Mouse (Mus musculus) C2C12 (cell line): Measurements from ENCODE around the gene Cd3e. TPM values are rescaled to one million over a fixed set of nuclear protein-coding genes. Genes with fewer than 3 reads are reported as not detected.

Experiments used
- H3K27me3 ChIP-seq: one replicate; pipeline ENCODE4 v1.6.1; 2011; ENCODE audit not compliant: control insufficient read depth, insufficient read depth, insufficient read length
- H3K36me3 ChIP-seq: one replicate; pipeline ENCODE4 v1.6.1; 2011; ENCODE audit not compliant: control insufficient read depth, insufficient read depth
- H3K4me3 ChIP-seq: one replicate; pipeline ENCODE4 v1.5.1; 2011; ENCODE audit warnings: mild to moderate bottlenecking, control low read depth; ENCODE audit not compliant: poor library complexity, insufficient read depth, severe bottlenecking
- H3K79me2 ChIP-seq: one replicate; pipeline ENCODE4 v1.6.1; 2011; ENCODE audit not compliant: control insufficient read depth, insufficient read depth
- H3K79me3 ChIP-seq: one replicate; pipeline ENCODE4 v1.6.1; 2011; ENCODE audit warnings: low read depth, control low read depth
- H3ac ChIP-seq: one replicate; pipeline ENCODE3; 2011; ENCODE audit warnings: low read depth; ENCODE audit not compliant: control insufficient read depth, insufficient read length
- CEBPB ChIP-seq: IDR thresholded peaks from one replicate; pipeline ENCODE4 v1.6.1; 2011; ENCODE audit warnings: low read depth, mild to moderate bottlenecking, control low read depth, moderate library complexity
- CTCF ChIP-seq: IDR thresholded peaks from one replicate; pipeline ENCODE4 v1.5.1; 2011; ENCODE audit not compliant: control insufficient read depth, insufficient read depth, insufficient read length
- FOSL1 ChIP-seq: IDR thresholded peaks from one replicate; pipeline ENCODE4 v1.8.0; 2011; ENCODE audit warnings: mild to moderate bottlenecking, low read length; ENCODE audit not compliant: poor library complexity, insufficient read depth, severe bottlenecking
- MAX ChIP-seq: IDR thresholded peaks from one replicate; pipeline ENCODE4 v1.6.1; 2011; ENCODE audit warnings: mild to moderate bottlenecking, control low read depth
- MYOD1 ChIP-seq: IDR thresholded peaks from one replicate; pipeline ENCODE4 v1.6.1; 2011; ENCODE audit warnings: low read depth; ENCODE audit not compliant: control insufficient read depth, insufficient read length
- MYOG ChIP-seq: IDR thresholded peaks from one replicate; pipeline ENCODE4 v1.6.1; 2011; ENCODE audit not compliant: control insufficient read depth, insufficient read length; ENCODE audit errors: extremely low read depth
- USF1 ChIP-seq: IDR thresholded peaks from one replicate; pipeline ENCODE4 v1.6.1; 2011; ENCODE audit warnings: low read depth, mild to moderate bottlenecking, control low read depth, moderate library complexity
- polyA plus RNA-seq: library from polyadenylated mRNA; unstranded; fragments of >200 nt; fragmentation: generic; extraction: Trizol; gene quantifications from one replicate; pipeline ENCODE4 v1.2.1, GENCODE M21; 2012; ENCODE audit warnings: missing spikeins

The Cd3e gene
- polyA plus RNA-seq, 1 experiment, result not detected

DNA sequence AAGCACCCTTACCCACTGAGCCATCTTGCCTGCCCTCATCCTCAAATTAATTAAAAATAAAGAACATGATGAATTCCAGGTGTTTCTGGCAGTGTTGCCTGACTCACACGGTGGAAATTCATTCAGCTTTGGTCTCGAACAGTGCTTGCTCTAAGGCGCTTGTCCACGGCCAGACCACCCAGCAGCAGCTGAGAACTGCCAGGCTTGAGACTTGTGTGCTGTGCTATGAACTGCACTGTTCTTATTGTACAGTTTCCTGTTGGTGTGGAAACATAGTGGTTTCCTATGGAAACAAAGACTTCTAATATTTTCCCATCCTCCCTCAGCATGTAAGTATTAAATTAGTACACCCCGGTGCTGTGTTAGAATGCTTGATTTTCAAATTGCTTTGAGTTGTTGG, 22.5 kb downstream of the Cd3e start:
- Histone ChIP-seq H3K79me3 (no peaks in the 10 kb centered on the region), H3K27me3 (peaks cover 7% of the 10 kb centered on the region), H3ac (no peak overlapping the region), H3K36me3 (no peaks in the 10 kb centered on the region), H3K4me3 (no peak overlapping the region), H3K79me2 (no peaks in the 10 kb centered on the region)
- TF ChIP-seq CTCF (no peak), FOSL1 (no peak), USF1 (no peak), MAX (no peak), MYOG (no peak), MYOD1 (no peak), CEBPB (no peak)

DNA sequence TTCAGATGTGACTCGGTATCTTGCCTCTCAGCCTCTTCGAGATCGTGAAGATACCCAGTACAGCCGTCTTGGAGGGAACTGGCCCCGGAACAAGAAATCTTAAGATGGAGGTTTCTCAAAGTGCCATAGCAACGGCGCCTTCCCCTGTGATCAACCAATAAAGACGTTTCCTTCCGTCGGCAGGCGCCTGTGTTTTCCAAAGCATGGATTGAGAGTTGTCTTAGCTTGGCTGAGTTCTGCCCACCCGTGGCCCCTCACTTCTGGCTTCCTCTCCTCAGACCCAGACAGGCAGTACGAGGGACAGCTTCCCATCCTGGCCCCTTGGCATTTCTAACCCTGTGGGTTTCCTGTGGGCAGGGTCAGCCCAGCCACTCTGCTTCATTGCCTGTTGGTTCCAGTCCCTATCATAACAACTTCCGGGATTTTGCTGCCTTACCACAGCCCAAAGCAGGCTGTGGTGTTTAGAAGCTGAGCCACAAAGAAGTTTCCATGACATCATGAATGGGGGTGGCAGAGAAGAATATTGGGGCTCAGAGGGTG, 23.1 kb downstream of the Cd3e start:
- no peak for TF ChIP-seq MYOD1
- TF ChIP-seq MAX, result no peak
- no peak for TF ChIP-seq FOSL1
- no peak for TF ChIP-seq CTCF
- TF ChIP-seq USF1, result no peak
- TF ChIP-seq MYOG, result no peak
- H3K4me3 ChIP-seq, result no peak overlapping the region
- no peaks in the 10 kb centered on the region for H3K79me3 ChIP-seq
- H3K36me3 ChIP-seq, result no peaks in the 10 kb centered on the region
- H3K79me2 ChIP-seq, result no peaks in the 10 kb centered on the region
- no peak overlapping the region for H3ac ChIP-seq
- H3K27me3 ChIP-seq, result peaks cover 12% of the 10 kb centered on the region

DNA sequence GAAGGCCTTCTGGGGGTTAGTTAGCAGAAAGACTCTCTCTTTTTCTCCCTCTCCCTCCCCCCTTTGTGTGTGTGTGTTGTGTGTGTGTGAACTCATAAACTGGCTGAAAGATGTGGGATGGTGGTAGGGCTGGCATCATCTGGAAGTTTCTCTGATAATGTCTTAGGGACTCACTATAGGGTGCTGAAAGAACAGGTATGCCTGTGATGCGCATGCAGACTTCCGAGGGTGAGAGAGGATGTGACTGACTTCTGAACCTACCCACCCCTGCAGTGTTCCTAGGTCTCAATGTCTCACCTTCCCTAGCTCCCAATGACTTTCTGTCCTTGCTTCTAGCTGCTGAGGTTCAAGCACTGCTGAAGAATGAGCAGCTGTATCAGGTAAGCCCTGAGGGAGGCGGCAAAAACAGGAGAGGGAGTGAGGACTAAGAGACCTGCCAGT, 23.7 kb downstream of the Cd3e start:
- no peak overlapping the region for H3K4me3 ChIP-seq
- H3K79me2 ChIP-seq, result no peaks in the 10 kb centered on the region
- no peak overlapping the region for H3ac ChIP-seq
- no peak for TF ChIP-seq FOSL1
- TF ChIP-seq CEBPB, result no peak
- TF ChIP-seq CTCF, result no peak
- no peak for TF ChIP-seq MYOG
- TF ChIP-seq MAX, result no peak
- TF ChIP-seq MYOD1, result no peak
- TF ChIP-seq USF1, result no peak
- H3K27me3 ChIP-seq, result peaks cover 15% of the 10 kb centered on the region
- H3K79me3 ChIP-seq, result no peaks in the 10 kb centered on the region
- H3K36me3 ChIP-seq, result no peaks in the 10 kb centered on the region

DNA sequence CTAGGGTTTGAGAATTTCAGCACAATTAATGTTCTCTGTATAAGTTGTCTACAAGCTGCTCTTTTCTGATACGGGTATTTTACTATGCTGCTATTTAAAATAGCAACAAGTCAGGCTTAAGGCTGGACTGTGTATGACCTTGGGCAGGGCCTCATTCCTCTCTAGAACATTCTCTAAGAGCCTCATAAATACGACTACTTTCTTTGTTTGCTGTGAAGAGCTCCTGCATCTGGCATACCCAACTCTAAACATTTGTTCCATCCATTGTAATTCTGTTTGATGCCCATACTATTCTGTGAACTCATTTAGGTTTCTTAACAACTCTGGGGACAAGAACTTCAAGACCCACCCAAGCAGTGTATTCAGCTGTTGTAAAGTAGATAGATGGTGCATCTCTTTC, 26.4 kb downstream of the Cd3e start:
- Histone ChIP-seq H3K79me2 (no peaks in the 10 kb centered on the region), H3ac (no peak overlapping the region), H3K79me3 (no peaks in the 10 kb centered on the region), H3K36me3 (no peaks in the 10 kb centered on the region), H3K4me3 (no peak overlapping the region), H3K27me3 (peaks cover 30% of the 10 kb centered on the region)
- no peak for TF ChIP-seq MAX
- no peak for TF ChIP-seq CTCF
- no peak for TF ChIP-seq FOSL1
- TF ChIP-seq CEBPB, result no peak
- no peak for TF ChIP-seq USF1
- no peak for TF ChIP-seq MYOD1
- TF ChIP-seq MYOG, result no peak

DNA sequence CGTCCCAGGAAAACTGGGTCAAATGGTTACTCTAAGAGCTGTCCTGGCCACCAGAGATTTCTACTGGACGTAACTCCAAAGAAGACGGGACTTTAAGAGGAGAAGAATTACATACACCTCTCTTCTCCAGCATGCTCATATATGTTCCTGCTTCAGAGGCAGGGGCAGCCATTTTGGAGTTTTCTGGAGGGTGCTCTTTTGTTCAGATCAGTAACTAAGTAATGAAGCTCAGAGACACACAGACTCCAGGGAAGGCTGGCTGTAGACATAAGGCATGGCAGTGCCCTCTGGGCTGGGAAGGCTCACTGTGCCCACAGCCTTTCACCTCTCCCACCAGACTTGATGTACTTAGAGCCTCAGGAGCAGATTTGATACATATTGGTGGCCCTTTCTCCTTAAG, 26.9 kb downstream of the Cd3e start:
- Histone ChIP-seq H3K79me3 (no peaks in the 10 kb centered on the region), H3K36me3 (no peaks in the 10 kb centered on the region), H3ac (no peak overlapping the region), H3K27me3 (peaks cover 30% of the 10 kb centered on the region), H3K79me2 (no peaks in the 10 kb centered on the region), H3K4me3 (no peak overlapping the region)
- TF ChIP-seq MYOD1 (no peak), CTCF (no peak), MAX (no peak), USF1 (no peak), FOSL1 (no peak)

DNA sequence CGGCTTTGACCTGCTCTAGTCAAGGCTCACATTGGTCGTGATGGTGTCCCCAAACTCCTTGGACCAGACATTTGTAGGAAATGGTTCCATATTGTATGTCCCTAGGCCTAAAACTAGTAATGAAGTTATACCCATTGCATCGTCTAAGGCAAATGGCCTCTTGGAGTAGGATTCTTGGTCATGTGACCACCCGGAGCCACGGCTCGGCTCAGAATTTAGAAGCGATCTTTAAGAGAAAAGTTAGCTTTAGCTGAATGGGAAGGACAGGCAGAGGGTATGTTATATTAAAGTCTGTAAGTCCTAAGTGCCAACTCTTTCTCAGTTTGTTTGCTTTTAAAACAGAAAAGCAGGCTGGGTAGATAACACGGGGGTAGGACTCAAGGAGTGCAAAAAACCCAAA, 27.3 kb downstream of the Cd3e start:
- H3ac ChIP-seq, result no peak overlapping the region
- TF ChIP-seq MYOG, result no peak
- TF ChIP-seq USF1, result no peak
- no peak for TF ChIP-seq MAX
- TF ChIP-seq CTCF, result no peak
- TF ChIP-seq CEBPB, result no peak
- no peak for TF ChIP-seq FOSL1
- no peak for TF ChIP-seq MYOD1
- no peaks in the 10 kb centered on the region for H3K36me3 ChIP-seq
- H3K79me3 ChIP-seq, result no peaks in the 10 kb centered on the region
- H3K79me2 ChIP-seq, result no peaks in the 10 kb centered on the region
- H3K4me3 ChIP-seq, result no peak overlapping the region
- peaks cover 30% of the 10 kb centered on the region for H3K27me3 ChIP-seq
